Mouse (Mus musculus) hindbrain, embryonic 16.5 days (tissue): Measurements from ENCODE around the gene Cdh8. TPM values are rescaled to one million over a fixed set of nuclear protein-coding genes. Genes with fewer than 3 reads are reported as not detected.

Experiments used
- ATAC-seq: fragments of 200-750 bp; cut with Nextera tagmentation; 2 replicates; pipeline ENCODE4 v1.8.0; 2017; ENCODE audit warnings: moderate TSS enrichment, moderate library complexity
- H3K27ac ChIP-seq: fragments of 300-500 bp; sonication (generic); 2 replicates; pipeline ENCODE4 v1.5.1; 2014; ENCODE audit warnings: low read depth, mild to moderate bottlenecking, control low read depth, low read length, moderate library complexity
- H3K27me3 ChIP-seq: fragments of 300-500 bp; sonication (generic); replicated peaks from 2 replicates; pipeline ENCODE4 v1.6.1; 2014; ENCODE audit warnings: low read length; ENCODE audit not compliant: control insufficient read depth, insufficient read depth
- H3K36me3 ChIP-seq: fragments of 300-500 bp; sonication (generic); 2 replicates; pipeline ENCODE4 v1.6.1; 2014; ENCODE audit warnings: mild to moderate bottlenecking, low read length, moderate library complexity, mixed read lengths; ENCODE audit not compliant: control insufficient read depth, insufficient read depth
- H3K4me1 ChIP-seq: fragments of 300-500 bp; sonication (generic); 2 replicates; pipeline ENCODE4 v1.6.1; 2014; ENCODE audit warnings: low read depth, low read length; ENCODE audit not compliant: control insufficient read depth, insufficient read depth
- H3K4me2 ChIP-seq: fragments of 300-500 bp; sonication (generic); 2 replicates; pipeline ENCODE4 v1.6.1; 2014; ENCODE audit warnings: mild to moderate bottlenecking, low read length, control low read depth, moderate library complexity
- H3K4me3 ChIP-seq: fragments of 300-500 bp; sonication (generic); 2 replicates; pipeline ENCODE4 v1.5.1; 2014; ENCODE audit warnings: mild to moderate bottlenecking, low read length, control low read depth, moderate library complexity
- H3K9ac ChIP-seq: fragments of 300-500 bp; sonication (generic); 2 replicates; pipeline ENCODE4 v1.6.1; 2014; ENCODE audit warnings: low read depth, mild to moderate bottlenecking, control low read depth, low read length, moderate library complexity
- H3K9me3 ChIP-seq: fragments of 300-500 bp; sonication (generic); 2 replicates; pipeline ENCODE4 v1.6.1; 2014; ENCODE audit warnings: mild to moderate bottlenecking, low read length, moderate library complexity; ENCODE audit not compliant: control insufficient read depth
- WGBS: fragments of 180-500 bp; shearing (Covaris S2); extraction: QIAGEN DNeasy Blood & Tissue Kit; methylation state at CpG from one replicate; pipeline ENCODE4 v1.1.7; 2014; 5-methylcytosine and 5-hydroxymethylcytosine counted together
- polyA plus RNA-seq: library from polyadenylated mRNA; unstranded; fragments of >200 nt; fragmentation: Nextera tagmentation; extraction: Ambion mirVana; gene quantifications from 2 replicates; pipeline ENCODE4 v1.2.1, GENCODE M21; 2015

Gene Cdh8
- polyA plus RNA-seq, 1 experiment from 2014 or later, result 65.2 TPM

- WGBS, result 20% methylated on average over 10 of the region's 10 CpGs
- peak overlapping the region; percentile 59 for H3K27ac ChIP-seq
- no peaks in the 10 kb centered on the region for H3K9me3 ChIP-seq
- no peaks in the 10 kb centered on the region for H3K36me3 ChIP-seq
- peak overlapping the region; percentile 77 for H3K9ac ChIP-seq
- no peaks in the 10 kb centered on the region; the same call in 1 of the 2 replicates for H3K27me3 ChIP-seq
- no peak for ATAC-seq
- H3K4me3 ChIP-seq, result peak overlapping the region; percentile 74
- H3K4me2 ChIP-seq, result peak overlapping the region; percentile 94
- H3K4me1 ChIP-seq, result peaks cover 5% of the 10 kb centered on the region; the same call in 1 of the 2 replicates
These were observed 2.3 kb downstream of the Cdh8 start for GRCm38 (mm10) chr8:99413877-99414482.

- Histone ChIP-seq H3K36me3 (no peaks in the 10 kb centered on the region), H3K27ac (no peak overlapping the region), H3K4me2 (no peak overlapping the region), H3K4me1 (peaks cover under 1% of the 10 kb centered on the region; the same call in 1 of the 2 replicates), H3K27me3 (no peaks in the 10 kb centered on the region), H3K9me3 (no peaks in the 10 kb centered on the region), H3K4me3 (no peak overlapping the region), H3K9ac (no peak overlapping the region)
- 68% methylated on average over 4 of the region's 4 CpGs for WGBS
- ATAC-seq, result peak; percentile 45; the same call in 1 of the 2 replicates
These were observed 22.4 kb downstream of the Cdh8 start for GRCm38 (mm10) chr8:99393908-99394307.

- no peaks in the 10 kb centered on the region for H3K27me3 ChIP-seq
- H3K27ac ChIP-seq, result no peak overlapping the region
- no peak overlapping the region for H3K4me3 ChIP-seq
- WGBS, result 92% methylated on average over 5 of the region's 5 CpGs
- no peaks in the 10 kb centered on the region for H3K4me1 ChIP-seq
- no peak for ATAC-seq
- H3K9me3 ChIP-seq, result no peaks in the 10 kb centered on the region
- H3K9ac ChIP-seq, result no peak overlapping the region
- no peaks in the 10 kb centered on the region for H3K36me3 ChIP-seq
- no peak overlapping the region for H3K4me2 ChIP-seq
These were observed 46.2 kb downstream of the Cdh8 start for GRCm38 (mm10) chr8:99370104-99370503.

- Histone ChIP-seq H3K4me1 (no peaks in the 10 kb centered on the region), H3K9ac (no peak overlapping the region), H3K9me3 (no peaks in the 10 kb centered on the region), H3K27ac (no peak overlapping the region), H3K27me3 (no peaks in the 10 kb centered on the region), H3K36me3 (no peaks in the 10 kb centered on the region), H3K4me3 (no peak overlapping the region), H3K4me2 (no peak overlapping the region)
- 65% methylated on average over 3 of the region's 3 CpGs for WGBS
- ATAC-seq, result no peak
These were observed 47.1 kb downstream of the Cdh8 start for GRCm38 (mm10) chr8:99369166-99369565.

GRCm38 (mm10) chr8:99368449-99368848, 47.8 kb downstream of the Cdh8 start:
- H3K9ac ChIP-seq, result no peak overlapping the region
- no peaks in the 10 kb centered on the region for H3K36me3 ChIP-seq
- no peak overlapping the region for H3K27ac ChIP-seq
- H3K9me3 ChIP-seq, result no peaks in the 10 kb centered on the region
- H3K4me1 ChIP-seq, result no peaks in the 10 kb centered on the region
- no peak overlapping the region for H3K4me2 ChIP-seq
- H3K4me3 ChIP-seq, result no peak overlapping the region
- WGBS, result 94% methylated on average over 7 of the region's 7 CpGs
- H3K27me3 ChIP-seq, result no peaks in the 10 kb centered on the region
- ATAC-seq, result no peak

- Histone ChIP-seq H3K4me3 (no peak overlapping the region), H3K27me3 (no peaks in the 10 kb centered on the region), H3K4me2 (no peak overlapping the region), H3K27ac (no peak overlapping the region), H3K4me1 (no peaks in the 10 kb centered on the region), H3K9me3 (no peaks in the 10 kb centered on the region), H3K36me3 (no peaks in the 10 kb centered on the region), H3K9ac (no peak overlapping the region)
- ATAC-seq, result no peak
- 87% methylated on average over 3 of the region's 3 CpGs for WGBS
These were observed 62.3 kb downstream of the Cdh8 start for GRCm38 (mm10) chr8:99353923-99354322.

- no peak for ATAC-seq
- 70% methylated on average over 1 of the region's 1 CpGs for WGBS
- H3K4me1 ChIP-seq, result no peaks in the 10 kb centered on the region
- no peaks in the 10 kb centered on the region for H3K9me3 ChIP-seq
- H3K27me3 ChIP-seq, result no peaks in the 10 kb centered on the region
- H3K9ac ChIP-seq, result no peak overlapping the region
- H3K4me3 ChIP-seq, result no peak overlapping the region
- H3K27ac ChIP-seq, result no peak overlapping the region
- H3K36me3 ChIP-seq, result no peaks in the 10 kb centered on the region
- H3K4me2 ChIP-seq, result no peak overlapping the region
These were observed 63.0 kb downstream of the Cdh8 start for GRCm38 (mm10) chr8:99353221-99353620.

GRCm38 (mm10) chr8:99349456-99349855, 66.8 kb downstream of the Cdh8 start:
- H3K36me3 ChIP-seq, result no peaks in the 10 kb centered on the region
- no peak overlapping the region for H3K4me2 ChIP-seq
- H3K27me3 ChIP-seq, result no peaks in the 10 kb centered on the region
- ATAC-seq, result no peak
- no peaks in the 10 kb centered on the region for H3K9me3 ChIP-seq
- no peak overlapping the region for H3K9ac ChIP-seq
- H3K4me1 ChIP-seq, result no peaks in the 10 kb centered on the region
- H3K4me3 ChIP-seq, result no peak overlapping the region
- no peak overlapping the region for H3K27ac ChIP-seq

- Histone ChIP-seq H3K9ac (no peak overlapping the region), H3K9me3 (no peaks in the 10 kb centered on the region), H3K4me1 (no peaks in the 10 kb centered on the region), H3K27me3 (no peaks in the 10 kb centered on the region), H3K4me3 (no peak overlapping the region), H3K4me2 (no peak overlapping the region), H3K36me3 (no peaks in the 10 kb centered on the region), H3K27ac (no peak overlapping the region)
- ATAC-seq, result peak; percentile 77
- 38% methylated on average over 3 of the region's 3 CpGs for WGBS
These were observed 67.7 kb downstream of the Cdh8 start for GRCm38 (mm10) chr8:99348618-99349017.
